Mouse (Mus musculus) cerebellum, adult 11-12 months (tissue): ENCODE measurements around the gene Mrs2.
A peak's percentile ranks its signal among the peaks of the same experiment; 100 is the strongest.

Experiments used
- DNase-seq: peaks from one replicate; pipeline ENCODE4 v3.0.0; 2022

The Mrs2 gene

GRCm38 (mm10) chr13:25019793-25020539, at the start of gene Mrs2:
Gene Mrs2 (minus strand): TSS chr13:25020379.
- DNase-seq, result peak; percentile 92

- no peak for DNase-seq
Measured at GRCm38 (mm10) chr13:25069765-25070164, 49.6 kb upstream of the Mrs2 start.

DNA sequence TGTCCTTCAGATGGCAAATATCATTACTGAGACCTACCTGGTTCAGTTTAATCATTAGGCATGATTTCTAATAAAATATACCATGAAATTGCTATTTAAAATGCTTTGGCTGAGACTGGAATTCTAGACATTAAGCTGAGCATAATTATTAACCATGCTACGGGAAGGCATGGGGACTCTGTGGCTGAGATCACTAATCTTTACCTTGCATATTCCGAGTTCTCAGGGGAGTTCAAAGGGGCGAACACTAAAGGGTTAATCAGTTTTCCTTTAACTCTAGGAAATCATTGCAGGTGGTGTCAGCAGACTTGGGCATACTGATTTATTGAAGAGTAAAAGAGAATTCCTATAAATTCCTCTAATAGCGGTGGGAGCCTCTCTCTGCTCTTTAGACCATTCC, 47.0 kb upstream of the Mrs2 start:
- DNase-seq, result no peak

DNA sequence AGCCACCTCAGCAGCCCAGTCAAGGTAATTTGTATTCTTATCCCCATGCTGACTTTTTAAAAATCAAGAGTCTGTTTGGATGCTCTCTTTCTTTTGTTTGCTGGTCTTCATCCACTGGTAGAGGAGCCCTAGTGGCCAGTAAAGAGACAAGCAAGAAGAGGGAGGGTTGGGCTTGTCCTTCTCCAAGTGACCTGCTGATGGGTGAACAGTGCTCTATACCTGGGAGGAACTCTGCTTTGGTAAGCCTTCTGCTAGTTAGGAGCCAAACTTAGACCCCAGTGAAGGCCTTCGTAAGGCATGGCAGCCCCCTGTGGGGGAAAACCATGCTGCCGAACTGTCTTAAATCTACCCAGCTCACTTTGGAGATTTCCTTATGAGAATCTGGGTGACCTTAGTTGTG, 46.5 kb upstream of the Mrs2 start:
- no peak for DNase-seq

DNA sequence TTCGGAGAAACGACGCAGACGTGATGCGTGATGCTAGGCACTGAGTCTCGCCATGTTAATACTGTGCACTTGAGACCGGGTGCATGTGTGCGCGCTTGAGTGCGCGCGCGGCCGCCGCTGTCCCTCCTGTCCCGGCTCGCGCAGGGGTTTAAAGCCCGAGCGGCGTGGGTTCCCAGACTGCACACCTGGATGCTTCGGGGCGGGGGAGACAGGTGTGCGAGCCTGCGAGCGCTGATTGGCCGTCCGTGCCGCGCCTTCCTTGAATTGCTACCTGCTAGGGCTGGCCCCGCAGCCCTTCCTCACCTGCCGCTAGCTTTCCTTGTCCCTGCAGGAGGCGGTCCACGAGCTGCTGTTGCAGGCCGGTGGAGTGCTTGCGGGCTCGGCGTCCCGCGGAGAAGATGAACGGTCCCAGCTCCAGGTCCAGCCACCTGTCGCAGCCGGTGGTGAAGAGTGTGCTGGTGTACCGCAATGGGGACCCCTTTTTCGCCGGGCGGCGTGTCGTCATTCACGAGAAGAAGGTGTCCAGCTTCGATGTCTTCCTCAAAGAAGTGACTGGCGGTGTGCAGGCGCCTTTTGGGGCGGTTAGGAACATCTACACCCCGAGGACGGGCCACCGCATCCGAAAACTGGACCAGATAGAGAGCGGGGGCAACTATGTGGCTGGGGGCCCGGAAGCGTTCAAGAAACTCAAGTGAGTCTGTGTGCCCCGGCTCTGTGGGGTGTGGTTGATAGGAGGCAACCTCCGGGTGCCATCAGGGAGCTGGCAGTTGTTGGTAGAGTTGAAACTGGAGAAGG, 35.9 kb upstream of the Mrs2 start, which contains the start of gene Dcdc2a:
Dcdc2a (plus strand) TSS at position 132 of the 795 bp plus-strand sequence.
- DNase-seq, result no peak

DNA sequence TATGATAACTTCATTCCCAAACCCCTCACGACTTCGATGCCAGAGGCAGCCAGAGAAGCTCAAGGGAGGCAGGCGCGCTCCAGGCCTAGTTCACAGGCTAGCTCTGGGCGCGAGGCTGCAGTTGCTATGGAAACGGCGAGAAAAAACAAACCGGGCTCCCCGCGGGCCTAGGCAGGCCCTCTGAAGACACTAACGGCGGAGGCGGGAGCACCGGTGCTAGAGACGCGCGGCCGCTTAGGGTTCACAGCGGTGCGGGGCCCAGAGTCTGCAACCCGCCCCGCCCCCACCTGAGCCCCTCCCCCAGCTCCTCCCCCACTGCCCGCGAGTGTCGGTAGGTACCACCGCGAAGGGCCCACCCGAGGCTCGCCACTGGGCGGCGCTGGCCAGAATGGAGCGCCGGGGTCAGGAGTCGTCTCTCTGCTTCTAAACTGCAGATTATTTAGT, 35.0 kb upstream of the Mrs2 start:
- DNase-seq, result peak; percentile 32

DNA sequence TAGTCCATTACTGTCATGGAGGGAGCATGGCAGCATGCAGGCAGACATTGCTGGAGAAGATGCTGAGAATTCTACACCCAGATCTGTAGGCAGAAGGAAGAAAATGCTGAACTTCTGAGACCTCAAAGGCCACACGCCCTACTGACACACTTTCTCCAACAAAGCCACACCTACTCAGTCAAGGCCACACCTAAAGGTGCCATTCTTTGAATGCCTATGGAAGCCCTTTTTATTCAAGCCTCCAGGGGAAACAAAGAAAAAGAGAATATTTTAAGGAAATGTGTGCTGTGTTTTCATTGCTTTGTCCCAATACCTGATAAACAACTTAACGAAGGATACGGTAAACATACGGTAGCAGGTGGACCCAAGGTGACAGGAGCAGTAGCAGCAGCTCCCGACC, 32.5 kb upstream of the Mrs2 start:
- DNase-seq, result no peak

GRCm38 (mm10) chr13:25039488-25039887, 19.3 kb upstream of the Mrs2 start:
- DNase-seq, result no peak

DNA sequence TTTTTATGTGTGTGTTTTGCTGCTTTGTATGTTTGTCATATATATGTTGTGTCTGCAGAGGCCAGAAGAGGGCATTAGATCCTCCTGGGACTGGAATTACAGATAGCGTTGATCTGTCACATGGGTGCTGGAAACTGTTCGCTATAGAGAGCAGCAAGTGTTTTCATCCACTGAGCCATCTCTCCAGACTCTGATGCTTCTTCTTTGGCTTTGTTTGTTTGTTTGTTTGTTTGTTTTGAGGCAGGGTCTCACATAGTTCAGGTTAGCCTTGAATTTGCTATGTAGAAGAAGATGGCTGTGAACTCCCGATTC, 6.9 kb upstream of the Mrs2 start:
- no peak for DNase-seq

DNA sequence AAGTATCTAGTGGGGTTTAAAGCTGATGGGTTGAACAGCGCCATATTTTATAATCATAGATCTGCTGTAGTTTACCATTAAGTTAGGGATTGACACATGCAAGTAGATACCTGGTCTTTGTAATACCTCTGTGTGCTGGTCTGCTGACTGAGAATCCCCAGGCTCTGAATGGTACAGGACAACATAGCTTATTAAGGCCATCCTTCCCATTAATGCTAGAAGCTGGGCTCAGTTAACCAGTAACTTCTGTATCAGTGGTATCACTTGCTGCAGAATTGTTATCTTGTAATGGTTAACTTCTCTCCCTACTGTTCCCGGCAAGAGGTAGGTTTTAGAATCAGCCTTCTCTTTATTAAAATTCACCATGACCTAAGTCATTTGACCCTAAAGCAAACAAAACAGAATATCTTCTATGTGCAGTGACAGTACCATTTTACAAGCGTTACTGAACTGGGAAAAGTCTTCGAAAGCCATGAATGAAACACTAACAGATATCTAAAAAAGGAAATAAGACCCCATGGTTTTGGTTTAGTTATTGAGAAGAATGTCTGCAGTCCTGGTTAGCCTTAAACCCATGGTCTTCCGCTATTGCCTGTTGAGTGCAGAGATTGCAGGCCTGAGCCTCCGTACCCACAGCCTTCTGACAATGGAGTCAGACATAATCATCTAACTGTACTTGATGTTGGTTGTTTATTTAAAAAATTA, 6.4 kb upstream of the Mrs2 start:
- no peak for DNase-seq

DNA sequence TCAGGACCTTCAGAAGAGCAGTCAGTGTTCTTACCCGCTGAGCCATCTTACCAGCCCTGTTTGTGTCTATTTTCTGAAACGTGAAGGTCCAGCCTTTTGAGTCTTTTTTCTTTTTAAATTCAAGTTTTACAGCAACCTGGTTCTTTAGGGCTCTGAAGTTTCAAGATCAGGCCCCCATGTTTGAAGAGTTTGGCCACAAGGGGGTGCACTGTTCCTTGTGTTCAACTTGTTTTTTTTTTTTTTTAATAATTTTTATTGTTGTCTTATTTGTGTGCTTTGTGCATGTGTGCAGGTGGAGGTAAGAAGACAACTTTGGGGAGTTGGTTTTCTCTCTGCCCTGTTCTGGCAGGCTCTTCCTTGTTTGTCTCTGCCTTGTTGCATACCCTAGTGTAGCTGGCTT, 4.5 kb upstream of the Mrs2 start:
- DNase-seq, result no peak

DNA sequence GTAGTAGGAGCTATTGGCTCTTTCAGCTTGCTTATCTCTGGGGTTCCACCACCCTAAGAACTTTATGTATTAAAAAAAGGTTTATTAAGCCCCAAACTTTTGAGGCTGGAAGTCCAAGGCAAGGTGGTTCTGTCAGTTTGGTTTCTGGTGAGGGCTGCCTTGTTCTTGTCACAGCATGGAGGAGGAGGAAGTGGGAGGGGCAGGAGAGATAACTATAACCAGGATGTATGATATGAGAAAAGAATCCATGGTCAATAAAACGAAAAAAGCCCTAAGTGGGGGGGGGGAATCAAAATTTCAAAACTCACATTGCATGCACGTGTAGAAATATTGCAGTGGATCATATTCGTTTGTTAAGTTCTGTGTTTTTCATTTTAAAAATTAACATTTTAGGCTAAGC, 3.0 kb upstream of the Mrs2 start:
- DNase-seq, result no peak

- DNase-seq, result no peak
Measured at GRCm38 (mm10) chr13:25022386-25022785, 2.2 kb upstream of the Mrs2 start.

GRCm38 (mm10) chr13:25020540-25020892, 337 bp upstream of the Mrs2 start:
- DNase-seq, result no peak

- no peak for DNase-seq
Measured at GRCm38 (mm10) chr13:25018316-25018715, 1.9 kb downstream of the Mrs2 start.

- DNase-seq, result no peak
Measured at GRCm38 (mm10) chr13:25007115-25007514, 13.1 kb downstream of the Mrs2 start.

DNA sequence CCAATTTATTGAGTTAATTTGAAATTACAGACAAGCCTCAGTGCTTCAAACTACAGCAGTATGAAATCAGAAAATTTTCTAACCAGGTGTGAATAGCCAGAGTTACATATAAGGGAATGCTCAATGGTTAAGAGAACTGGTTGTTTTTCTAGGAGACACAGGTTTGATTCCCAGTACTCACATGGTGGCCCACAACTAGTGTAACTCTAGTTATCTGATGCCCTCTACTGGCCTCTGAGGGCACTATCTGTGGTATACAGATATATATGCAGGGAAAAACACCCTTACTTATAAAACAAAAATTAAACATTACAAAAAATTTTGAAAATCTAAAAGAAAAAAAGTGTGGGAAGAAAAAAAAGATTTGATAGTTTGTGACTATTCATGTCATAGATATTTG, 17.2 kb downstream of the Mrs2 start:
- DNase-seq, result no peak

GRCm38 (mm10) chr13:24999538-24999937, 20.6 kb downstream of the Mrs2 start:
- no peak for DNase-seq

GRCm38 (mm10) chr13:24993160-24993559, 27.0 kb downstream of the Mrs2 start:
- no peak for DNase-seq

GRCm38 (mm10) chr13:24989006-24989405, 31.2 kb downstream of the Mrs2 start:
- DNase-seq, result peak; percentile 15

GRCm38 (mm10) chr13:24988391-24988790, 31.8 kb downstream of the Mrs2 start:
- DNase-seq, result peak; percentile 44

- DNase-seq, result peak; percentile 14
Measured at GRCm38 (mm10) chr13:24985435-24985834, 34.7 kb downstream of the Mrs2 start.

GRCm38 (mm10) chr13:24981031-24981430, 39.1 kb downstream of the Mrs2 start:
- no peak for DNase-seq

DNA sequence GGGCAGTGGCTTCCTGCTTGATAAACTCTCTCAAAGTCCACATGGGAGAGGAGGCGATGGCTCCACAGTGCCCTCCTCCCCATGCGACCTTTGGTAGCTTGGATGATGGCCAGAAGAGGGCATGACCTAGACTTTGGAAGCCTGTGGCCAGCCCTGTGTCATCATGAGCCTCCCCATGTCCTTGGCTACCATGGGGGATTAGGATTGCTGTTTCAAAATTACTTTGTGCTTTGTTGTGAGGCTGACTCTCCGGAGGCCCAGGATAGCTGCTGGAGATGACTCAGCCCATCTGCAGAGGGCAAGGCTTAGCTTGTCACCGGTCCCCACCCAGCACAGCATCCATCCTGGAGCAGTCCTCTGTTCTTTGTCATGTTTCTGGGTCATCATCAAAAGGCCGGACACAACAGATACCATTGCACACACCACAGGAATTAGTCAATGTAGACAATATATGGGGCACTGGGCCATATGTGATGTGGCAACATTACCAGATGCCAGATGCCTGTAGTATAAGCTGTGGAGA, 42.3 kb downstream of the Mrs2 start:
- no peak for DNase-seq
